Mouse (Mus musculus) MEL (cell line): ENCODE measurements around the gene Spag9. TPM values are rescaled to one million over a fixed set of nuclear protein-coding genes. Genes with fewer than 3 reads are reported as not detected.
A peak's percentile ranks its signal among the peaks of the same experiment; 100 is the strongest.

Experiments used
- DNase-seq: peaks from one replicate; pipeline ENCODE4 v3.0.0; 2011; ENCODE audit warnings: low read depth, low spot score
- H3K27ac ChIP-seq: 2 replicates; pipeline ENCODE4 v1.5.1; 2012; ENCODE audit warnings: low read depth, mild to moderate bottlenecking, control low read depth, low read length, moderate library complexity; ENCODE audit not compliant: control insufficient read depth
- H3K27me3 ChIP-seq, 2 experiments: fragments of 150-350 bp in 1 of 2; sonication (generic) in 1 of 2; 2 replicates each; pipeline ENCODE4 v1.6.1; 2012; ENCODE audit warnings: low read length in 2 of 2, mild to moderate bottlenecking in 2 of 2, improper control_type of control experiment in 1 of 2, moderate library complexity in 1 of 2; ENCODE audit not compliant: insufficient read depth in 2 of 2, control insufficient read depth in 1 of 2
- H3K36me3 ChIP-seq, 2 experiments: 2 replicates each; pipeline ENCODE4 v1.6.1; 2012 to 2014; ENCODE audit warnings: low read length in 2 of 2, improper control_type of control experiment in 1 of 2, inconsistent platforms in 1 of 2, mild to moderate bottlenecking in 1 of 2; ENCODE audit not compliant: insufficient read depth in 2 of 2, control insufficient read depth in 1 of 2
- H3K4me1 ChIP-seq, 2 experiments: fragments of 150-350 bp in 1 of 2; sonication (generic) in 1 of 2; 2 replicates each; pipeline ENCODE4 v1.6.1; 2012; ENCODE audit warnings: low read length in 2 of 2, improper control_type of control experiment in 1 of 2, mild to moderate bottlenecking in 1 of 2; ENCODE audit not compliant: insufficient read depth in 2 of 2, control insufficient read depth in 1 of 2
- H3K4me3 ChIP-seq, 2 experiments: fragments of 150-350 bp in 1 of 2; sonication (generic) in 1 of 2; 2 replicates each; pipeline ENCODE4 v1.5.1; 2012; ENCODE audit warnings: low read depth in 2 of 2, low read length in 2 of 2, mild to moderate bottlenecking in 2 of 2, moderate library complexity in 2 of 2, control low read depth in 1 of 2, improper control_type of control experiment in 1 of 2; ENCODE audit not compliant: control insufficient read depth in 1 of 2, insufficient read depth in 1 of 2
- H3K79me2 ChIP-seq: 2 replicates; pipeline ENCODE4 v1.6.1; 2012; ENCODE audit warnings: mild to moderate bottlenecking, low read length, moderate library complexity; ENCODE audit not compliant: control insufficient read depth, poor library complexity, insufficient read depth
- H3K9ac ChIP-seq: 2 replicates; pipeline ENCODE4 v1.6.1; 2012; ENCODE audit warnings: low read depth, mild to moderate bottlenecking, control low read depth, low read length, moderate library complexity; ENCODE audit not compliant: control insufficient read depth, poor library complexity, severe bottlenecking
- H3K9me3 ChIP-seq: fragments of 150-350 bp; sonication (generic); replicated peaks from 2 replicates; pipeline ENCODE4 v1.6.1; 2012; ENCODE audit warnings: mild to moderate bottlenecking, low read length, improper control_type of control experiment, moderate library complexity; ENCODE audit not compliant: insufficient read depth
- CHD1 ChIP-seq: IDR thresholded peaks from 2 replicates; pipeline ENCODE4 v1.6.1; 2012; ENCODE audit warnings: low read depth, mild to moderate bottlenecking, inconsistent platforms, low read length, improper control_type of control experiment
- ELF1 ChIP-seq: IDR thresholded peaks from 2 replicates; pipeline ENCODE4 v1.6.1; 2014; ENCODE audit warnings: low read depth, mild to moderate bottlenecking, inconsistent platforms, low read length, improper control_type of control experiment, moderate library complexity
- EP300 ChIP-seq, 2 experiments: IDR thresholded peaks; 2 replicates each; pipeline ENCODE4 v1.6.1; 2011; ENCODE audit warnings: improper control_type of control experiment in 2 of 2, low read length in 2 of 2, low read depth in 1 of 2, mild to moderate bottlenecking in 1 of 2
- ETS1 ChIP-seq: IDR thresholded peaks from 2 replicates; pipeline ENCODE4 v1.6.1; 2012; ENCODE audit warnings: low read depth, mild to moderate bottlenecking, inconsistent platforms, low read length, improper control_type of control experiment, moderate library complexity
- HCFC1 ChIP-seq: IDR thresholded peaks from 2 replicates; pipeline ENCODE4 v1.6.1; 2012; ENCODE audit warnings: low read depth, mild to moderate bottlenecking, inconsistent platforms, low read length, improper control_type of control experiment, moderate library complexity
- MAFK ChIP-seq: IDR thresholded peaks from 2 replicates; pipeline ENCODE4 v1.6.1; 2011; ENCODE audit warnings: low read depth, mild to moderate bottlenecking, low read length, improper control_type of control experiment, borderline replicate concordance
- MAZ ChIP-seq: IDR thresholded peaks from 2 replicates; pipeline ENCODE4 v1.6.1; 2012; ENCODE audit warnings: low read depth, mild to moderate bottlenecking, inconsistent platforms, low read length, improper control_type of control experiment
- POLR2AphosphoS2 ChIP-seq: IDR thresholded peaks from 2 replicates; pipeline ENCODE4 v1.6.1; 2011; ENCODE audit warnings: low read length, improper control_type of control experiment
- RCOR1 ChIP-seq: IDR thresholded peaks from 2 replicates; pipeline ENCODE4 v1.6.1; 2012; ENCODE audit warnings: low read depth, mild to moderate bottlenecking, inconsistent platforms, low read length, improper control_type of control experiment
- SIN3A ChIP-seq: IDR thresholded peaks from 2 replicates; pipeline ENCODE4 v1.6.1; 2012; ENCODE audit warnings: low read length, improper control_type of control experiment, inconsistent platforms
- TAL1 ChIP-seq: IDR thresholded peaks from 2 replicates; pipeline ENCODE4 v1.6.1; 2012; ENCODE audit warnings: mild to moderate bottlenecking, inconsistent platforms, low read length, moderate library complexity, mixed read lengths
- USF1 ChIP-seq: IDR thresholded peaks from 2 replicates; pipeline ENCODE4 v1.6.1; 2014; ENCODE audit warnings: low read depth, mild to moderate bottlenecking, inconsistent platforms, low read length, improper control_type of control experiment, moderate library complexity
- ZKSCAN1 ChIP-seq: IDR thresholded peaks from 2 replicates; pipeline ENCODE4 v1.6.1; 2012; ENCODE audit warnings: low read depth, mild to moderate bottlenecking, inconsistent platforms, low read length, improper control_type of control experiment, moderate library complexity
- ZNF384 ChIP-seq: IDR thresholded peaks from 2 replicates; pipeline ENCODE4 v1.6.1; 2012; ENCODE audit warnings: low read depth, mild to moderate bottlenecking, inconsistent platforms, low read length, improper control_type of control experiment
- polyA plus RNA-seq, 2 experiments: library from polyadenylated mRNA; stranded (reverse) in 1 of 2; unstranded in 1 of 2; fragments of >175 nt in 1 of 2; fragments of >200 nt in 1 of 2; gene quantifications; 2 replicates each; pipeline versions ENCODE4 v1.2.1 to v1.2.4; 2012; ENCODE audit warnings: low replicate concordance in 2 of 2, low read depth in 1 of 2; ENCODE audit not compliant: insufficient read length in 2 of 2, insufficient read depth in 1 of 2, missing spikeins in 1 of 2
- total RNA-seq: library from RNA; depleted of rRNA; stranded (reverse); fragments of 300-350 nt; gene quantifications from 2 replicates; pipeline ENCODE4 v1.2.3, GENCODE M21; 2012

The Spag9 gene
- total and polyA plus RNA-seq, 3 experiments = 18.9 to 279 (median 20.6) TPM

DNA sequence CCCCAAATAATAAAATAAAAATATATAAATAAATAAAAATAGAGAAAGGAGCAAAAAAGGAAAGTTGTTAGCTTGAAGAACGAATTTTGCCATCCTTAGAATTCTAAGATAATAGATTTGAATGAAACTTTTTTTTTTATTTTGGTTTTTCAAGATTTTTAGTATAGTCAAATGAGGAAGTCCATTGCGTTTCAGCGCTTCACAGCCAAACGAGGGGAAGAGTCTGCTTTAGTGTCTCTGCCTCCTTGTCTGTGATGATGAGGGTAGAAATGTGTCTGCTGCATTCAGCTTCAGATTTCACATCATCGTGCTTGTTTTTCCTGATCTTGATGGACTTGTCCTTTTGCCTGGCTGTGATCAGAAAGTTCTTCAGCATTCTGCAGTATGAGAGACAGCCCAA lies 10.6 kb upstream of the Spag9 start:
- peak; percentile 68 for DNase-seq
- H3K4me1 ChIP-seq = peaks cover 8 to 27% of the 10 kb centered on the region in 2 experiments
- peak overlapping the region; percentile 21 to 22; a peak in 1 of 4 replicates for H3K4me3 ChIP-seq
- peaks cover 0 to 14% of the 10 kb centered on the region in 2 experiments; a peak in 2 of 4 replicates for H3K36me3 ChIP-seq
- no peak for TF ChIP-seq SIN3A
- TF ChIP-seq CHD1 = no peak
- TF ChIP-seq EP300 (IDR thresholded peaks at IDR 0.05; ENCODE audit: low read depth in 1 of 2, low read length in 2 of 2) = peak in 1 of 2 experiments; percentile 61; a peak in 2 of 4 replicates
- peak; percentile 75 for TF ChIP-seq ZNF384
- TF ChIP-seq ELF1 = peak; percentile 32; the same call in 1 of the 2 replicates
- 0 out of 2 replicates have a peak, but pooled peaks have one; percentile 40 for TF ChIP-seq ZKSCAN1
- no peak for TF ChIP-seq TAL1
- no peak for TF ChIP-seq MAFK
- TF ChIP-seq MAZ = no peak
- TF ChIP-seq USF1 = no peak
- TF ChIP-seq POLR2AphosphoS2 = no peak
- no peaks in the 10 kb centered on the region for H3K79me2 ChIP-seq
- H3K27me3 ChIP-seq = no peaks in the 10 kb centered on the region
- H3K9ac ChIP-seq = peak overlapping the region; percentile 38; the same call in 1 of the 2 replicates
- no peaks in the 10 kb centered on the region for H3K9me3 ChIP-seq
- no peak overlapping the region for H3K27ac ChIP-seq

DNA sequence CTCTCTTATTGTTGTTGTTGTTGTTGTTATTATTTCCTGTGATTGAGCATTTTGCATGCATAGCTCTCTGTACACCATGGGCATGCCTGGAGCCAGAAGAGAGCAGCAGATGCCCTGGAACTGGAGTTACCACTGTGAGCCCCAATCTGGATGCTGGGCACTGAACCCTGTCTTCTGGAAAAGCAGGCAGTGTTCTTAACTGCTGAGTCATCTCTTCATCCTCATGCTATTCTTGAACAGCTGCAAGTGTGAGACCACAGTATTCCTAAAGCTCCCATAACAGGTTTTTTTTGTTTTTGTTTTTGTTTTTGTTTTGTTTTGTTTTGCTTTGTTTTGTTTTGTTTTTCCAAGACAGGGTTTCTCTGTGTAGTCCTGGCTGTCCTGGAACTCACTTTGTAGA lies 9.6 kb upstream of the Spag9 start:
- Histone ChIP-seq H3K36me3 (peaks cover 0 to 14% of the 10 kb centered on the region in 2 experiments; a peak in 2 of 4 replicates), H3K79me2 (no peaks in the 10 kb centered on the region), H3K4me3 (no peak overlapping the region), H3K27ac (no peak overlapping the region), H3K27me3 (no peaks in the 10 kb centered on the region), H3K9me3 (no peaks in the 10 kb centered on the region), H3K4me1 (peaks cover 8 to 27% of the 10 kb centered on the region in 2 experiments), H3K9ac (no peak overlapping the region)
- TF ChIP-seq RCOR1 (no peak), MAFK (0 out of 2 replicates have a peak, but pooled peaks have one; percentile 18)
- DNase-seq = no peak

DNA sequence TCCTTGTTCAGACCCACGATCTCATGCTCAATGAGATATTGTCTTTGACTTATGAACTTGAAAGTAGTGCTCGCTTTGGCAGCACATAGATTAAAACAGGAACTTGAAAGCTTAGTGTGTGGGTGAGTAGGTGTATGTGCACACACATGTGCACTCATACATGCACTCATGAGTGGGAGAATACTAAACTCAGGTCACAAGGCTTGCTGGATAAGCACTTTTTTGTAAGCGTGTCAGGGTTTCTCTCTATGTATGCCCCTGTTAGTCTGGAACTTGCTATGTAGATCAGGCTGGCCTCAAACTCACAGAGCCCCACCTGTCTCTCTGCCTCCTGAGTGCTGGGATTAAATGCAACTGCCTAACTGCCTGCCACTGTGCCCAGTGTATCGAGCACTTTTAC lies 8.9 kb upstream of the Spag9 start:
- no peaks in the 10 kb centered on the region for H3K27me3 ChIP-seq
- H3K36me3 ChIP-seq = peaks cover 0 to 14% of the 10 kb centered on the region in 2 experiments; a peak in 2 of 4 replicates
- H3K9ac ChIP-seq = no peak overlapping the region
- peaks cover 8 to 27% of the 10 kb centered on the region in 2 experiments for H3K4me1 ChIP-seq
- H3K79me2 ChIP-seq = no peaks in the 10 kb centered on the region
- H3K27ac ChIP-seq = no peak overlapping the region
- peak; percentile 43 for DNase-seq
- TF ChIP-seq SIN3A = no peak
- no peak for TF ChIP-seq ETS1
- TF ChIP-seq ZKSCAN1 = no peak
- TF ChIP-seq HCFC1 = no peak
- no peak for TF ChIP-seq CHD1
- H3K9me3 ChIP-seq = no peaks in the 10 kb centered on the region
- H3K4me3 ChIP-seq = no peak overlapping the region
